ENCODE assay signal across 8 mouse cellular contexts in genomic region chr13:21751827-21752226, GRCm38 (mm10). TPM values are rescaled to one million over a fixed set of nuclear protein-coding genes. Genes with fewer than 3 reads are reported as not detected.
DNase-seq lines count a peak whose midpoint lies in the region; ATAC-seq lines count a peak whose summit lies in the region.

No protein-coding gene starts in this region.

- H3K4me3 ChIP-seq in heart, embryonic 12.5 days = no peak overlapping the region
- no peak overlapping the region for H3K4me3 ChIP-seq in neural tube, embryonic 15.5 days (replicated peaks)
- H3K4me3 ChIP-seq in limb, embryonic 10.5 days = peak overlapping the region; percentile 55; the same call in 1 of the 2 replicates
- H3K4me3 ChIP-seq in neural tube, embryonic 13.5 days = no peak overlapping the region

- H3K9me3 ChIP-seq in heart, embryonic 12.5 days (replicated peaks) = no peaks in the 10 kb centered on the region
- H3K9me3 ChIP-seq in neural tube, embryonic 15.5 days (replicated peaks) = no peaks in the 10 kb centered on the region
- no peaks in the 10 kb centered on the region for H3K9me3 ChIP-seq in limb, embryonic 10.5 days (replicated peaks)
- H3K9me3 ChIP-seq in neural tube, embryonic 13.5 days = no peaks in the 10 kb centered on the region

- WGBS in heart, embryonic 12.5 days = 28% methylated on average over 3 of the region's 3 CpGs
- 70% methylated on average over 3 of the region's 3 CpGs for WGBS in neural tube, embryonic 15.5 days
- WGBS in limb, embryonic 10.5 days = 84% methylated on average over 3 of the region's 3 CpGs
- WGBS in neural tube, embryonic 13.5 days = 79% methylated on average over 3 of the region's 3 CpGs

- H3K27ac ChIP-seq in heart, embryonic 12.5 days (ENCODE audit: poor library complexity, severe bottlenecking) = peak overlapping the region; percentile 40; the same call in 1 of the 2 replicates
- no peak overlapping the region; the same call in 1 of the 2 replicates for H3K27ac ChIP-seq in neural tube, embryonic 15.5 days (replicated peaks)
- peak overlapping the region; percentile 92 for H3K27ac ChIP-seq in limb, embryonic 10.5 days
- no peak overlapping the region for H3K27ac ChIP-seq in neural tube, embryonic 13.5 days (replicated peaks)

- DNase-seq in heart, adult 8-10 months (ENCODE audit: low spot score) = no peak
- DNase-seq in neural tube, embryonic 10.5 days (ENCODE audit: extremely low spot score, low spot score) = peak; percentile 36
- DNase-seq in limb, embryonic 10.5 days (ENCODE audit: low spot score) = no peak
- no peak for DNase-seq in yolk sac, embryonic 10.5 days (ENCODE audit: low spot score)
- no peak for DNase-seq in right cerebral cortex, postnatal 10 days (ENCODE audit: low spot score in 2 of 2)

- peak overlapping the region; percentile 48 for H3K4me2 ChIP-seq in heart, embryonic 12.5 days
- no peak overlapping the region for H3K4me2 ChIP-seq in neural tube, embryonic 15.5 days
- H3K4me2 ChIP-seq in neural tube, embryonic 13.5 days = 0 out of 2 replicates have a peak overlapping the region, but pooled peaks have one; percentile 76

- H3K4me1 ChIP-seq in heart, embryonic 12.5 days (replicated peaks) = peaks cover 18% of the 10 kb centered on the region
- H3K4me1 ChIP-seq in neural tube, embryonic 15.5 days = peaks cover 28% of the 10 kb centered on the region
- H3K4me1 ChIP-seq in limb, embryonic 10.5 days = peaks cover 27% of the 10 kb centered on the region
- H3K4me1 ChIP-seq in neural tube, embryonic 13.5 days (replicated peaks) = peaks cover 41% of the 10 kb centered on the region

- no peak for ATAC-seq in heart, embryonic 12.5 days (ENCODE audit: insufficient number of reproducible peaks, low FRiP score)
- no peak for ATAC-seq in neural tube, embryonic 15.5 days (ENCODE audit: low FRiP score)
- no peak for ATAC-seq in neural tube, embryonic 13.5 days (ENCODE audit: low read depth)

- no peak overlapping the region for H3K9ac ChIP-seq in heart, embryonic 12.5 days
- no peak overlapping the region for H3K9ac ChIP-seq in neural tube, embryonic 15.5 days (replicated peaks)
- H3K9ac ChIP-seq in neural tube, embryonic 13.5 days = no peak overlapping the region

- no peaks in the 10 kb centered on the region for H3K36me3 ChIP-seq in heart, embryonic 12.5 days
- H3K36me3 ChIP-seq in neural tube, embryonic 15.5 days = no peaks in the 10 kb centered on the region
- H3K36me3 ChIP-seq in limb, embryonic 10.5 days = no peaks in the 10 kb centered on the region
- no peaks in the 10 kb centered on the region for H3K36me3 ChIP-seq in neural tube, embryonic 13.5 days

- H3K27me3 ChIP-seq in heart, embryonic 12.5 days (replicated peaks) = no peaks in the 10 kb centered on the region
- H3K27me3 ChIP-seq in neural tube, embryonic 15.5 days (replicated peaks) = no peaks in the 10 kb centered on the region
- no peaks in the 10 kb centered on the region for H3K27me3 ChIP-seq in limb, embryonic 10.5 days (ENCODE audit: low read depth, poor library complexity, severe bottlenecking)
- H3K27me3 ChIP-seq in neural tube, embryonic 13.5 days = no peaks in the 10 kb centered on the region

RNA-seq across cellular contexts. Expression of gene Hist1h4k, which starts 1.5 kb away (rescaled TPM):
- polyA plus RNA-seq in heart, embryonic 12.5 days (2016; fragmentation: Nextera tagmentation; extraction: Ambion mirVana) = 0.80 TPM in 1 of 2 replicates, not detected in the other
- total RNA-seq in heart, adult 8-10 months (2022) = 10 to 100 TPM; 26.9 to 29.6 (median 28.6) TPM
- polyA plus RNA-seq in neural tube, embryonic 15.5 days (2015; fragmentation: Nextera tagmentation; extraction: Ambion mirVana) = 2.2 and 2.7 TPM in 2 replicates
- 4.9 TPM in 1 of 2 replicates, not detected in the other for polyA plus RNA-seq in limb, embryonic 10.5 days (2016; fragmentation: Nextera tagmentation; extraction: Ambion mirVana)
- 0.84 and 3.9 TPM in 2 replicates for polyA plus RNA-seq in neural tube, embryonic 13.5 days (2015; fragmentation: Nextera tagmentation; extraction: Ambion mirVana)

RNA-seq across cellular contexts. Expression of gene Hist1h2ak, which starts 1.8 kb away (rescaled TPM):
- polyA plus RNA-seq in heart, embryonic 12.5 days (2016; fragmentation: Nextera tagmentation; extraction: Ambion mirVana) = 7.0 and 11.4 TPM in 2 replicates
- total RNA-seq in heart, adult 8-10 months (2022) = 1 to 10 TPM in 3 of 4 experiments, not detected in 1; 1.5 to 4.4 (median 2.0) TPM
- polyA plus RNA-seq in neural tube, embryonic 15.5 days (2015; fragmentation: Nextera tagmentation; extraction: Ambion mirVana) = 5.6 and 7.7 TPM in 2 replicates
- 14.3 and 19.6 TPM in 2 replicates for polyA plus RNA-seq in limb, embryonic 10.5 days (2016; fragmentation: Nextera tagmentation; extraction: Ambion mirVana)
- polyA plus RNA-seq in neural tube, embryonic 13.5 days (2015; fragmentation: Nextera tagmentation; extraction: Ambion mirVana) = 6.0 and 7.6 TPM in 2 replicates

RNA-seq across cellular contexts. Expression of gene Hist1h2bn, which starts 2.1 kb away (rescaled TPM):
- 1.1 and 2.1 TPM in 2 replicates for polyA plus RNA-seq in heart, embryonic 12.5 days (2016; fragmentation: Nextera tagmentation; extraction: Ambion mirVana)
- total RNA-seq in heart, adult 8-10 months (2022) = 1 to 10 TPM; 2.0 to 7.1 (median 4.3) TPM
- not detected in 2 replicates for polyA plus RNA-seq in neural tube, embryonic 15.5 days (2015; fragmentation: Nextera tagmentation; extraction: Ambion mirVana)
- 1.4 and 3.8 TPM in 2 replicates for polyA plus RNA-seq in limb, embryonic 10.5 days (2016; fragmentation: Nextera tagmentation; extraction: Ambion mirVana)
- polyA plus RNA-seq in neural tube, embryonic 13.5 days (2015; fragmentation: Nextera tagmentation; extraction: Ambion mirVana) = 0.73 and 1.1 TPM in 2 replicates

RNA-seq across cellular contexts. Expression of gene Hist1h4j, which starts 17.0 kb away (rescaled TPM):
- polyA plus RNA-seq in heart, embryonic 12.5 days (2016; fragmentation: Nextera tagmentation; extraction: Ambion mirVana) = 0.31 and 0.68 TPM in 2 replicates
- total RNA-seq in heart, adult 8-10 months (2022) = 1 to 10 TPM; 1.4 to 4.4 (median 4.0) TPM
- 0.45 and 0.56 TPM in 2 replicates for polyA plus RNA-seq in neural tube, embryonic 15.5 days (2015; fragmentation: Nextera tagmentation; extraction: Ambion mirVana)
- 0.92 and 1.6 TPM in 2 replicates for polyA plus RNA-seq in limb, embryonic 10.5 days (2016; fragmentation: Nextera tagmentation; extraction: Ambion mirVana)
- 1.0 and 1.7 TPM in 2 replicates for polyA plus RNA-seq in neural tube, embryonic 13.5 days (2015; fragmentation: Nextera tagmentation; extraction: Ambion mirVana)

RNA-seq across cellular contexts. Expression of gene Hist1h1b, which starts 28.6 kb away (rescaled TPM):
- 12.4 and 12.5 TPM in 2 replicates for polyA plus RNA-seq in heart, embryonic 12.5 days (2016; fragmentation: Nextera tagmentation; extraction: Ambion mirVana)
- 1 to 10 TPM in 3 of 4 experiments, under 1 TPM in 1; 0.62 to 4.7 (median 2.5) TPM for total RNA-seq in heart, adult 8-10 months (2022)
- polyA plus RNA-seq in neural tube, embryonic 15.5 days (2015; fragmentation: Nextera tagmentation; extraction: Ambion mirVana) = 2.2 and 5.8 TPM in 2 replicates
- polyA plus RNA-seq in limb, embryonic 10.5 days (2016; fragmentation: Nextera tagmentation; extraction: Ambion mirVana) = 33.1 and 40.9 TPM in 2 replicates
- polyA plus RNA-seq in neural tube, embryonic 13.5 days (2015; fragmentation: Nextera tagmentation; extraction: Ambion mirVana) = 3.2 and 5.8 TPM in 2 replicates

Comparison
In these comparisons a context has a peak if more than half of its experiments do, and no peak if none do; other contexts are left out.
1. H3K27ac ChIP-seq: peak in heart, embryonic 12.5 days (single experiment) and limb, embryonic 10.5 days (single experiment); none in neural tube, embryonic 15.5 days (single experiment) and neural tube, embryonic 13.5 days (single experiment).